Mouse (Mus musculus) forebrain, postnatal 0 days (tissue): ENCODE measurements around the gene Cacng4. TPM values are rescaled to one million over a fixed set of nuclear protein-coding genes. Genes with fewer than 3 reads are reported as not detected.

ENCODE experiments used
- ATAC-seq: fragments of 200-750 bp; cut with Nextera tagmentation; 2 replicates; pipeline ENCODE4 v1.8.0; 2017; ENCODE audit warnings: mild to moderate bottlenecking, moderate library complexity
- DNase-seq: peaks from one replicate; pipeline ENCODE4 v3.0.0-alpha.2; 2015
- H3K27ac ChIP-seq: fragments of 300-500 bp; sonication (generic); 2 replicates; pipeline ENCODE4 v1.5.1; 2014; ENCODE audit warnings: low read depth, mild to moderate bottlenecking, antibody characterized with exemption, low read length, moderate library complexity, mixed read lengths
- H3K27me3 ChIP-seq: fragments of 300-500 bp; sonication (generic); 2 replicates; pipeline ENCODE4 v1.6.1; 2014; ENCODE audit warnings: mild to moderate bottlenecking, low read length, mixed read lengths; ENCODE audit not compliant: insufficient read depth
- H3K36me3 ChIP-seq: fragments of 300-500 bp; sonication (generic); 2 replicates; pipeline ENCODE4 v1.6.1; 2014; ENCODE audit warnings: mild to moderate bottlenecking, moderate library complexity; ENCODE audit not compliant: insufficient read depth
- H3K4me1 ChIP-seq: fragments of 300-500 bp; sonication (generic); 2 replicates; pipeline ENCODE4 v1.6.1; 2014; ENCODE audit warnings: antibody characterized with exemption; ENCODE audit not compliant: insufficient read depth
- H3K4me2 ChIP-seq: fragments of 300-500 bp; sonication (generic); 2 replicates; pipeline ENCODE4 v1.6.1; 2014; ENCODE audit warnings: low read depth, mild to moderate bottlenecking, moderate library complexity
- H3K4me3 ChIP-seq: fragments of 300-500 bp; sonication (generic); 2 replicates; pipeline ENCODE4 v1.5.1; 2014; ENCODE audit warnings: low read depth, low read length, mixed read lengths
- H3K9ac ChIP-seq: fragments of 300-500 bp; sonication (generic); 2 replicates; pipeline ENCODE4 v1.6.1; 2014; ENCODE audit warnings: mild to moderate bottlenecking
- H3K9me3 ChIP-seq: fragments of 300-500 bp; sonication (generic); 2 replicates; pipeline ENCODE4 v1.6.1; 2016; ENCODE audit warnings: low read length
- CTCF ChIP-seq: sonication (generic); IDR thresholded peaks from 2 replicates; pipeline ENCODE4 v1.5.1; 2016; ENCODE audit warnings: antibody characterized with exemption, control low read depth, low read depth
- WGBS: fragments of 180-500 bp; shearing (Covaris S2); extraction: QIAGEN DNeasy Blood & Tissue Kit; methylation state at CpG from one replicate; pipeline ENCODE4 v1.1.7; 2014; 5-methylcytosine and 5-hydroxymethylcytosine counted together
- polyA plus RNA-seq: library from polyadenylated mRNA; unstranded; fragments of >200 nt; fragmentation: Nextera tagmentation; extraction: Ambion mirVana; gene quantifications from 2 replicates; pipeline ENCODE4 v1.2.1, GENCODE M21; 2015
- total RNA-seq: library from RNA; depleted of rRNA; stranded (reverse); fragments of >200 nt; gene quantifications from 2 replicates; pipeline ENCODE4 v1.2.3, GENCODE M21; 2014

Gene Cacng4
- total and polyA plus RNA-seq, 2 experiments from 2014 or later = 57.7 to 91.7 TPM

DNA sequence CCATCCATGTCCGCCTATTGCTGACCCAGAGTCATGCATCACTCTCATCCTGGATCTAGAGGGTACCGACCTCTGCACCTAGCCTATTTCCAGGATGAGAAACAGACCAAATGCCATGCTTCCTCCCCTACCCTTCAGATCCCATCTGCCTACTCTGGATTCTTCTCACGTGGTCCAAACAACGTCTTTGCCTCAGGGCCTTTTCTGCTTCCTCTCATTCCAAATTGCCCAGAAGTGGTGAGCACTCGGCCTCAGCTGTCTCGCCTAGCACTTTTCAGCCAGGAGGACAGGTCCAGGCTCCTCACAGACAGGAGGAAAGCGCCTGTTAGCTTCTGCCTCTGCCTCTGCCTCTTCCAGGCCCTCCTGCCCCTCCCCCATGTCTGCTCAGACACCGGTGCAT lies 21.0 kb downstream of the Cacng4 start:
- no peak overlapping the region for H3K9ac ChIP-seq
- no peak overlapping the region for H3K4me3 ChIP-seq
- ATAC-seq (no peak), DNase-seq (no peak)
- peaks cover 15% of the 10 kb centered on the region; the same call in 1 of the 2 replicates for H3K4me1 ChIP-seq
- WGBS = 66% methylated on average over 8 of the region's 8 CpGs
- no peaks in the 10 kb centered on the region; the same call in 1 of the 2 replicates for H3K36me3 ChIP-seq
- TF ChIP-seq CTCF = no peak
- H3K27ac ChIP-seq = no peak overlapping the region
- H3K4me2 ChIP-seq = no peak overlapping the region
- H3K9me3 ChIP-seq = no peaks in the 10 kb centered on the region
- H3K27me3 ChIP-seq = no peaks in the 10 kb centered on the region

DNA sequence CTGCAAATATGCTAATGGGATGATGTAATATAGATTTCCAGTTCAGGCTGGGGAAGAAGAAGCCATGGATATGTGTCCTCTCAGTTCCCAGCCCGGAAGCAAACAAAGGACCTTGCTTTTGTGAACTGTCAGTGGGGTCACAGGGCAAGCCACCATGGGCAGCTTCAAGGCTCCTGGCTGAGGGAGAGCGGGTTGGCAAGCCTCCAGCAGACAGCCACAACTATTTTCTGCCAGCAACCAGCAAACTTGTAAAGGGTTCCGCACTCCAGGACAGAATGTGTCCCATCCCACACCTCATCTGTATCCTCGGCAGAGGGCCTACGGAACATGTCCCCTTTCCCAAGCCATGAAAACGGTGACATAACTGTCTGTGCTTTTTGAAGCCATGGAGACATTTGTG lies 22.4 kb downstream of the Cacng4 start:
- ATAC-seq = no peak
- no peak for DNase-seq
- no peaks in the 10 kb centered on the region for H3K27me3 ChIP-seq
- H3K4me2 ChIP-seq = no peak overlapping the region
- 57% methylated on average over 6 of the region's 6 CpGs for WGBS
- no peak overlapping the region for H3K4me3 ChIP-seq
- no peaks in the 10 kb centered on the region; the same call in 1 of the 2 replicates for H3K36me3 ChIP-seq
- no peak for TF ChIP-seq CTCF
- no peaks in the 10 kb centered on the region for H3K9me3 ChIP-seq
- peaks cover 6% of the 10 kb centered on the region; the same call in 1 of the 2 replicates for H3K4me1 ChIP-seq
- H3K27ac ChIP-seq = no peak overlapping the region
- H3K9ac ChIP-seq = no peak overlapping the region

DNA sequence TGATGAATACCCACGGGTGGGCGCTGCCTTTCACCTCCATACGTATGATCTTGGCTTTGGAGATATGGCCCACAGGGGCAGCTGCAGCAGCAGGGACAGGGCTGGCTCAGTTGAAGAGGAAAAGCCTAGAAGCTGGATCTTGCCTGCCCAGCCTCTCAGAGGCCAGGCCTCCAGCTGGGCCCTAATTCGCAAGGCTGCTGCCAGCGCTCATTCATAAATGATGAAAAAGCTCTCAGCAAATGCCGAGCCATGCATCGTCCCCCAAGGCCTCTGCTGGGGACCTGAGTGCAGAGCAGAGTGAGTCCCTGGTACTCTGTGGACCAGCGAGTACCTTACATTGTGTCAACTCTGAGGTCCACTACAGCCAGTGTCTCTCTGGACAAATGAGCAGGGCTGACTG lies 26.0 kb downstream of the Cacng4 start:
- DNase-seq = no peak
- peak; percentile 27; the same call in 1 of the 2 replicates for ATAC-seq

DNA sequence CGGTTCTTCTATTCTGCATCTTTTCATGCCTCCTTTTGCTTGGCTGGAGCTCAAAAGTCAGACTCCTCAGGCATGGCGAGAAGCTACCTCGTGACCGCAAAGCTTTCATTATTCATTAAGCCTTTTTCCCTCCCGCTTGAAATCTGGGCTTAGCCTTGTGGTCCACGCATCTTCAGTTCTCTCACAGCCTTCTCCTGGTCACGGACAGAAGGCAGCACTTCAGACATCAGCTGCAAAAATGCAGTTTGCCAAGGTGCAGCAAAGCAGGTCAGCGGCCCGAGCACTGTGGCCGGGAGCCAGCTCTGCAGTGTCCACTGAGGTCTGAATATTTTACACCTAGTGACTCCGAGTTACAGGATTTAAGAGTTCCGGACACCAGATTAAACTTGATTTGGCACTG lies 27.4 kb downstream of the Cacng4 start:
- no peak overlapping the region for H3K4me2 ChIP-seq
- WGBS = 48% methylated on average over 12 of the region's 12 CpGs
- no peaks in the 10 kb centered on the region for H3K27me3 ChIP-seq
- no peaks in the 10 kb centered on the region for H3K9me3 ChIP-seq
- no peak overlapping the region for H3K4me3 ChIP-seq
- ATAC-seq (no peak), DNase-seq (no peak)
- no peak overlapping the region for H3K27ac ChIP-seq
- H3K4me1 ChIP-seq = 0 out of 2 replicates have a peak, but pooled peaks cover 3% of the 10 kb centered on the region
- H3K36me3 ChIP-seq = no peaks in the 10 kb centered on the region
- TF ChIP-seq CTCF = no peak
- H3K9ac ChIP-seq = no peak overlapping the region

More for the DNA sequence above, 26.0 kb downstream of the Cacng4 start:
- H3K27me3 ChIP-seq = no peaks in the 10 kb centered on the region
- no peak overlapping the region for H3K4me3 ChIP-seq
- H3K36me3 ChIP-seq = no peaks in the 10 kb centered on the region; the same call in 1 of the 2 replicates
- no peak overlapping the region for H3K27ac ChIP-seq
- no peak overlapping the region for H3K9ac ChIP-seq
- TF ChIP-seq CTCF = no peak
- H3K4me2 ChIP-seq = no peak overlapping the region
- H3K4me1 ChIP-seq = 0 out of 2 replicates have a peak, but pooled peaks cover 2% of the 10 kb centered on the region
- WGBS = 33% methylated on average over 8 of the region's 8 CpGs
- no peaks in the 10 kb centered on the region for H3K9me3 ChIP-seq

DNA sequence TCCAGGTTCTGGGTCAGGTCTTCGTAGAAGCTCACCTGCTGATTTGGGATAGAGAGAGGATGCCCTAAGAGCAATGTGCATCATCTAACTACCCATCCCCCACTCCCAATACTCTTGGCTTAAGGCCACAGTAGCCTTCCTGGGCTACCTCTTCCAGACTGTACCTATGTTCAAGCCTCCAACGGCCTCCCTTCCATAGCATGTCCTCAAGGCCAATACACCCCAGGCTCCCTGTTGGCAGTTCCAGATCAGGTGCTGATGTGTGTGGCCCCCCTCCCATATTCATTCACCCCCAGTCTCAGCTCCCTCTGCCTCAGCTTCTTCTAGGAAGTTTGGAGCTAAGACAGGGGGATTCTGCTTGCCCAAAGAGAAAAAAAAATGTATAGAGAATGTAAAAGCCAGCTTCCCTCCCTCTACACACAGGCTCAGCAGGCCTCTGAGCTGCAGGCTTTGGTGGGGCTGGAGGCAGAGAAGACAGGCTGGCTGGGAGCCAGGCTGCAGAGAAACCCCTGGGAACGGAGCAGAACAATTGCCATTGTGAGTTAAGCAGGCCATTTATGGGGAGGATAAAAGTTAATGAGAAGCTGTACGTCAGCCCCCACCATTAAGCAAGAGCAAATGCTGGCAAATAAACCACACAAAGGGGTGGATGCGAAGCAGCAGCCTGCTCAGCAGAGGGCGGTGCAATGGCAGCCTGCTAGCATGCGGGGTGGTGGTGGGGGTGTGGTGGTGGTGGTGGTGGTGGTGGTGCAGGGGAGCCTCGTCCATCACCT lies 31.5 kb downstream of the Cacng4 start:
- Histone ChIP-seq H3K27me3 (no peaks in the 10 kb centered on the region), H3K4me1 (0 out of 2 replicates have a peak, but pooled peaks cover 3% of the 10 kb centered on the region), H3K9ac (no peak overlapping the region), H3K36me3 (peaks cover under 1% of the 10 kb centered on the region; the same call in 1 of the 2 replicates), H3K4me3 (no peak overlapping the region), H3K27ac (peak overlapping the region; percentile 36), H3K9me3 (no peaks in the 10 kb centered on the region), H3K4me2 (no peak overlapping the region)
- WGBS = 12% methylated on average over 8 of the region's 8 CpGs
- peak; percentile 90 for ATAC-seq
- peak; percentile 78 for DNase-seq
- TF ChIP-seq CTCF = peak; percentile 61

DNA sequence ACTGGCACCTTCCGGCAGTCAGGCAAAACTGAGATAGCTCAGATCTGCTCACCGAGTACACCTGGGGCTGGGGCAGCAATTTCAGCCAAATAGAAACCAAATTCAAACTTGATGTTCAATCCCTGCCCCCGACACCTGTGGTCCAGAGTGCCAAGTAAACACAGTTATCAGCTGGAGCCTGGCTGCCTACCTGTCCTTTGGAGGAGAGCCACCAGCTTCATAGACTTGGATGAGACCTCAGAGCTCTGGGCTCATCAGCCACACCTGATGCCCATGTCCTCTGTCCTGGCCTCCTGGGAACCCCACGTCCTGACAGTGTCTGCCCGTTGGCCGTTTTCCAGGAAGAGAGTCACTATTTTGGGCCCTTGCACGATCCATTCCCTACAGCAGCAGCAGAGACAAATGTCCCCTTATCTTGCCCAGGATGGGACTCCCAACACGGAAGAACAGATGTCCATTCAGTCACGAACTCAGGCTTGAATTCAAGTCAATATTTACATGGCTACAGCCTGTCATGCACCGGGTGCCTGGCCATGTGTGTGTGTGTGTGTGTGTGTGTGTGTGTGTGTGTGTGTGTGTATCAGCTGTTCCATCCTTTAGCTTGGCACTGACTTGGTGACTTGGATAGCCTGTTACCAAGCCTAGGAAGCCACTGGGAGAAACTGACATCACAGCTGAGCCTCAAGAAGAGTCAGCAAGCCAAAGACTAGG lies 32.4 kb downstream of the Cacng4 start:
- Histone ChIP-seq H3K27ac (peak overlapping the region; percentile 36), H3K36me3 (peaks cover 5% of the 10 kb centered on the region; the same call in 1 of the 2 replicates), H3K4me3 (no peak overlapping the region), H3K27me3 (no peaks in the 10 kb centered on the region), H3K4me2 (no peak overlapping the region), H3K4me1 (0 out of 2 replicates have a peak, but pooled peaks cover 3% of the 10 kb centered on the region), H3K9me3 (no peaks in the 10 kb centered on the region), H3K9ac (no peak overlapping the region)
- no peak for TF ChIP-seq CTCF
- ATAC-seq (peak; percentile 34), DNase-seq (no peak)
- WGBS = 58% methylated on average over 10 of the region's 10 CpGs

DNA sequence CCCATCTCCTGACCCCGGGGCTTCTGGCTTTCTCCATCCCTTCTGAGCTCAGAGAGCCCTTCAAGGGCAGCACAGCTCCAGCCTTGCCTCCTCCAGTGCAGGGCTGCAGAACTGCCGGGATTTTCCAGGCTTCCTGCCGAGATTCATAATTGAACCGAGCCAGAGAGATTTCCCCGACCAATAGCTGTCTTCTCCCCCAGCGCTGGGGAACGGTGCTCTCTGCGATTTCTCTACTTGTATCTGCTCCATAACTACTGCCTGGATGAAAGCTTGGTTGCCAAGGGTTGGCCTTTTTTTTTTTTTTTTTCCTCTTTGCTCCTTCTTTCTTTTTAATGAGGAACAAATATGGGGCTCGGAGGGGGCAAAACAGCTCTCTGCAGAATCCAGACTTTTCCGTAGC lies 34.4 kb downstream of the Cacng4 start:
- peak; percentile 42 for DNase-seq
- WGBS = 12% methylated on average over 10 of the region's 10 CpGs
- no peak for TF ChIP-seq CTCF

More for the DNA sequence above, 34.4 kb downstream of the Cacng4 start:
- Histone ChIP-seq H3K4me2 (no peak overlapping the region), H3K27me3 (no peaks in the 10 kb centered on the region), H3K36me3 (peaks cover 5% of the 10 kb centered on the region; the same call in 1 of the 2 replicates), H3K4me3 (no peak overlapping the region), H3K9me3 (no peaks in the 10 kb centered on the region), H3K9ac (no peak overlapping the region), H3K4me1 (0 out of 2 replicates have a peak, but pooled peaks cover 3% of the 10 kb centered on the region), H3K27ac (no peak overlapping the region)
- ATAC-seq = no peak
